Mouse (Mus musculus): ENCODE measurements around the gene Pde4d. TPM values are rescaled to one million over a fixed set of nuclear protein-coding genes. Genes with fewer than 3 reads are reported as not detected.

Pde4d gene
- polyA plus RNA-seq, 1 experiment, result 15.1 TPM

GRCm38 (mm10) chr13:109439436-109440161 lies 989.9 kb downstream of the Pde4d start:
- H3K4me3 ChIP-seq (ENCODE audit: insufficient read depth, poor library complexity, severe bottlenecking), result no peak overlapping the region
- no peaks in the 10 kb centered on the region for H3K27me3 ChIP-seq (ENCODE audit: control insufficient read depth, insufficient read depth, insufficient read length)
- no peaks in the 10 kb centered on the region for H3K36me3 ChIP-seq (ENCODE audit: control insufficient read depth, insufficient read depth)

GRCm38 (mm10) chr13:109440331-109440730 lies 990.6 kb downstream of the Pde4d start:
- no peaks in the 10 kb centered on the region for H3K79me2 ChIP-seq (ENCODE audit: control insufficient read depth, insufficient read depth)
- TF ChIP-seq USF1 (IDR thresholded peaks at IDR 0.05; ENCODE audit: low read depth) (no peak), MAX (IDR thresholded peaks at IDR 0.05) (no peak), MYOG (IDR thresholded peaks at IDR 0.05; ENCODE audit: control insufficient read depth, extremely low read depth, insufficient read length) (no peak), FOSL1 (IDR thresholded peaks at IDR 0.05; ENCODE audit: insufficient read depth, low read length, poor library complexity, severe bottlenecking) (no peak), MYOD1 (IDR thresholded peaks at IDR 0.05; ENCODE audit: control insufficient read depth, insufficient read length, low read depth) (no peak), CTCF (IDR thresholded peaks at IDR 0.05; ENCODE audit: control insufficient read depth, insufficient read depth, insufficient read length) (no peak), CEBPB (IDR thresholded peaks at IDR 0.05; ENCODE audit: low read depth) (no peak)
- H3ac ChIP-seq (ENCODE audit: control insufficient read depth, insufficient read length, low read depth), result no peak overlapping the region
- no peak overlapping the region for H3K4me3 ChIP-seq (ENCODE audit: insufficient read depth, poor library complexity, severe bottlenecking)
- no peaks in the 10 kb centered on the region for H3K36me3 ChIP-seq (ENCODE audit: control insufficient read depth, insufficient read depth)
- H3K27me3 ChIP-seq (ENCODE audit: control insufficient read depth, insufficient read depth, insufficient read length), result no peaks in the 10 kb centered on the region
- H3K79me3 ChIP-seq (ENCODE audit: low read depth), result no peaks in the 10 kb centered on the region

More at GRCm38 (mm10) chr13:109439436-109440161, 989.9 kb downstream of the Pde4d start:
- Histone ChIP-seq H3ac (ENCODE audit: control insufficient read depth, insufficient read length, low read depth) (no peak overlapping the region), H3K79me3 (ENCODE audit: low read depth) (no peaks in the 10 kb centered on the region), H3K79me2 (ENCODE audit: control insufficient read depth, insufficient read depth) (no peaks in the 10 kb centered on the region)
- TF ChIP-seq CTCF (IDR thresholded peaks at IDR 0.05; ENCODE audit: control insufficient read depth, insufficient read depth, insufficient read length) (no peak), CEBPB (IDR thresholded peaks at IDR 0.05; ENCODE audit: low read depth) (no peak), FOSL1 (IDR thresholded peaks at IDR 0.05; ENCODE audit: insufficient read depth, low read length, poor library complexity, severe bottlenecking) (no peak), MYOG (IDR thresholded peaks at IDR 0.05; ENCODE audit: control insufficient read depth, extremely low read depth, insufficient read length) (no peak), MYOD1 (IDR thresholded peaks at IDR 0.05; ENCODE audit: control insufficient read depth, insufficient read length, low read depth) (no peak), MAX (IDR thresholded peaks at IDR 0.05) (no peak), USF1 (IDR thresholded peaks at IDR 0.05; ENCODE audit: low read depth) (no peak)

- no peak overlapping the region for H3K4me3 ChIP-seq (ENCODE audit: insufficient read depth, poor library complexity, severe bottlenecking)
- TF ChIP-seq MYOD1 (IDR thresholded peaks at IDR 0.05; ENCODE audit: control insufficient read depth, insufficient read length, low read depth) (no peak), FOSL1 (IDR thresholded peaks at IDR 0.05; ENCODE audit: insufficient read depth, low read length, poor library complexity, severe bottlenecking) (no peak)
- H3K79me2 ChIP-seq (ENCODE audit: control insufficient read depth, insufficient read depth), result no peaks in the 10 kb centered on the region
Observed at GRCm38 (mm10) chr13:109440881-109441280, 991.1 kb downstream of the Pde4d start.

GRCm38 (mm10) chr13:109441401-109441973 lies 991.7 kb downstream of the Pde4d start:
- no peak overlapping the region for H3K4me3 ChIP-seq (ENCODE audit: insufficient read depth, poor library complexity, severe bottlenecking)
- TF ChIP-seq MYOG (IDR thresholded peaks at IDR 0.05; ENCODE audit: control insufficient read depth, extremely low read depth, insufficient read length) (no peak), USF1 (IDR thresholded peaks at IDR 0.05; ENCODE audit: low read depth) (no peak), CEBPB (IDR thresholded peaks at IDR 0.05; ENCODE audit: low read depth) (no peak), MYOD1 (IDR thresholded peaks at IDR 0.05; ENCODE audit: control insufficient read depth, insufficient read length, low read depth) (no peak), CTCF (IDR thresholded peaks at IDR 0.05; ENCODE audit: control insufficient read depth, insufficient read depth, insufficient read length) (no peak), FOSL1 (IDR thresholded peaks at IDR 0.05; ENCODE audit: insufficient read depth, low read length, poor library complexity, severe bottlenecking) (no peak), MAX (IDR thresholded peaks at IDR 0.05) (no peak)

More at GRCm38 (mm10) chr13:109440881-109441280, 991.1 kb downstream of the Pde4d start:
- no peaks in the 10 kb centered on the region for H3K79me3 ChIP-seq (ENCODE audit: low read depth)
- H3K27me3 ChIP-seq (ENCODE audit: control insufficient read depth, insufficient read depth, insufficient read length), result no peaks in the 10 kb centered on the region
- no peaks in the 10 kb centered on the region for H3K36me3 ChIP-seq (ENCODE audit: control insufficient read depth, insufficient read depth)
- H3ac ChIP-seq (ENCODE audit: control insufficient read depth, insufficient read length, low read depth), result no peak overlapping the region

GRCm38 (mm10) chr13:109446138-109446537 lies 996.4 kb downstream of the Pde4d start:
- TF ChIP-seq MYOD1 (IDR thresholded peaks at IDR 0.05; ENCODE audit: control insufficient read depth, insufficient read length, low read depth), result no peak
- TF ChIP-seq FOSL1 (IDR thresholded peaks at IDR 0.05; ENCODE audit: insufficient read depth, low read length, poor library complexity, severe bottlenecking), result no peak
- TF ChIP-seq MAX (IDR thresholded peaks at IDR 0.05), result no peak
- TF ChIP-seq USF1 (IDR thresholded peaks at IDR 0.05; ENCODE audit: low read depth), result no peak
- no peak for TF ChIP-seq MYOG (IDR thresholded peaks at IDR 0.05; ENCODE audit: control insufficient read depth, extremely low read depth, insufficient read length)
- no peak for TF ChIP-seq CEBPB (IDR thresholded peaks at IDR 0.05; ENCODE audit: low read depth)
- no peak for TF ChIP-seq CTCF (IDR thresholded peaks at IDR 0.05; ENCODE audit: control insufficient read depth, insufficient read depth, insufficient read length)
- Histone ChIP-seq H3K27me3 (ENCODE audit: control insufficient read depth, insufficient read depth, insufficient read length) (no peaks in the 10 kb centered on the region), H3ac (ENCODE audit: control insufficient read depth, insufficient read length, low read depth) (no peak overlapping the region), H3K79me2 (ENCODE audit: control insufficient read depth, insufficient read depth) (no peaks in the 10 kb centered on the region), H3K36me3 (ENCODE audit: control insufficient read depth, insufficient read depth) (no peaks in the 10 kb centered on the region), H3K79me3 (ENCODE audit: low read depth) (no peaks in the 10 kb centered on the region), H3K4me3 (ENCODE audit: insufficient read depth, poor library complexity, severe bottlenecking) (no peak overlapping the region)

More at GRCm38 (mm10) chr13:109441401-109441973, 991.7 kb downstream of the Pde4d start:
- Histone ChIP-seq H3ac (ENCODE audit: control insufficient read depth, insufficient read length, low read depth) (no peak overlapping the region), H3K79me2 (ENCODE audit: control insufficient read depth, insufficient read depth) (no peaks in the 10 kb centered on the region), H3K36me3 (ENCODE audit: control insufficient read depth, insufficient read depth) (no peaks in the 10 kb centered on the region), H3K27me3 (ENCODE audit: control insufficient read depth, insufficient read depth, insufficient read length) (no peaks in the 10 kb centered on the region), H3K79me3 (ENCODE audit: low read depth) (no peaks in the 10 kb centered on the region)
